Mouse (Mus musculus) megakaryocyte, embryonic 14.5 days (primary cell): ENCODE data around the gene 4933402J07Rik.

Experiments used
- FLI1 ChIP-seq: IDR thresholded peaks from 2 replicates; pipeline ENCODE4 v1.6.1; 2012; ENCODE audit warnings: low read length, inconsistent platforms, mixed read lengths
- GATA1 ChIP-seq: IDR thresholded peaks from 3 replicates; pipeline ENCODE4 v1.6.1; 2012; ENCODE audit warnings: mixed read lengths, low read length, inconsistent platforms, borderline replicate concordance

GRCm38 (mm10) chr8:87569203-87569602, 5.5 kb downstream of the 4933402J07Rik start:
- no peak for TF ChIP-seq GATA1
- TF ChIP-seq FLI1, result no peak
